Mouse (Mus musculus) brain, embryonic 14.5 days (tissue): ENCODE measurements at regions not wholly inside any gene's neighbourhood (a gene's known extent, or its start where the extent isn't known, plus 50 kb on each side); places are given as distances from the start of the nearest gene placed in this dataset.

Experiments
- CTCF ChIP-seq: fragments of 200-500 bp; IDR thresholded peaks from 2 replicates; pipeline ENCODE4 v1.5.1; 2012; ENCODE audit warnings: inconsistent platforms, mild to moderate bottlenecking, moderate library complexity, borderline replicate concordance; ENCODE audit not compliant: insufficient read depth, insufficient read length; ENCODE audit errors: extremely low read depth
- POLR2A ChIP-seq: fragments of 200-500 bp; IDR thresholded peaks from 2 replicates; pipeline ENCODE4 v1.6.1; 2012; ENCODE audit warnings: mild to moderate bottlenecking, inconsistent platforms, borderline replicate concordance; ENCODE audit not compliant: poor library complexity, insufficient read depth, insufficient read length, severe bottlenecking; ENCODE audit errors: extremely low read depth

DNA sequence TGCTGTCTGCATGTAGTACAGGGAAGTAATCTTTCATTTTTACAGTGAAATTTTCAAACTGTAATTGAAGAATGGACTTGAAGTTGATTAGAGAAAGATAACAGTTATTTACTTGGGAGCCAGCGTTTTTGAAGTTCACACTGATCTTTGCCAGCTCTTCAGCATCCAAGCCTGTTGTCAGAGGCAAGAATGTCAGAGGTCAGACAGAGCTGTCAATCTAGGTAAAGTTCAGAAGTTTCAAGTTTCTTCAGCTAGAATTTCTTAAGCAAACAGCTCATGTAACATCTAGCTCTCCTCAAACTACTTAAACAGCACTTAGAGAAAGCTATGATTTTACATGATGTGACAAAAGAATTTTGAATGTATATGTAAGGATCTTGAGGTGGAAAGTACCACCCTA lies 215.4 kb downstream of the Pcdh10 start:
- TF ChIP-seq POLR2A = no peak
- no peak for TF ChIP-seq CTCF
